Mouse (Mus musculus): Measurements from ENCODE around the gene Psmc3ip. TPM values are rescaled to one million over a fixed set of nuclear protein-coding genes. Genes with fewer than 3 reads are reported as not detected.

Gene Psmc3ip
- polyA plus RNA-seq, 1 experiment from 2014 or later: 9.8 TPM

DNA sequence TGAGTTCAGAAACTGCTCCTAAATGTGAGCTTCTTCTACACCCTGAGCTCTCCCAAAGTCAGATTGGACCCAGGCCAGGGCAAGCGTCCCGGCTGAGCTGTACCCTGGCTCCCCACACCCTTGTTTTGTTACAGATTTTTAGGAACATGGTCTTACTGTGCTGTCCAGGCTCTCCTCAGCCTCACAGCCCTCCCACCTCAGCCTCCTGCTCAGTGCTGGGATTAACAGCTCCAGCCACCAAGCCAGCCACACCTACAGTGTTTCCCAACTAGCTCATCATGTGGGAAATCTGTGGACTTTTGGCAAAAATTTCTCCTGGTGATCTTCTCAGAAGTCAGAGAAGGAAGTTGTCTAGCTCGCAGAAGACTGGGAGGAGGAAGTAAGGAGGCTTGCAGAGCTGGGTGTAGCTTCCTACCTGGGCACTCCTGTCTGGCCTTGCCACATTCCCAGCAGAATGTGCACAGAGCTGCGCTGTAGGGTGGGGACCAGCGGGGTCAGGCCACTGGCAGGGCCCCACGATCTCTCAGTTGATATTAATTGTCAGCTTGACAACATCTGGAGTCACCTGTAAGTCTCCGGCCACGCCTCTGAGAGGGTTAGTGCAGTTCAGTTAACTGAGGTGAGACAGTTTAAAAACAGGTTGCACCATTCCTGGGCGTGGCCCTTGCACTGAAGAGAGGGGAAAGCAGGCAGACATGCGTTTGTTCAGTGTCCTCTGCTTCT, 42.3 kb downstream of the Psmc3ip start:
- Histone ChIP-seq H3K9ac (replicated peaks; ENCODE audit: low read depth) (no peak overlapping the region), H3K27me3 (replicated peaks; ENCODE audit: insufficient read depth, low read length) (no peaks in the 10 kb centered on the region), H3K4me1 (ENCODE audit: insufficient read depth, low read depth, low read length) (peaks cover 18% of the 10 kb centered on the region; the same call in 1 of the 2 replicates), H3K9me3 (ENCODE audit: low read length) (no peaks in the 10 kb centered on the region), H3K4me3 (ENCODE audit: low read depth, low read length) (no peak overlapping the region), H3K27ac (ENCODE audit: low read length) (peak overlapping the region; percentile 74), H3K4me2 (replicated peaks; ENCODE audit: low read depth, low read length) (no peak overlapping the region; the same call in 1 of the 2 replicates), H3K36me3 (ENCODE audit: insufficient read depth, low read length) (peaks cover 34% of the 10 kb centered on the region; the same call in 1 of the 2 replicates)
- TF ChIP-seq EP300 (IDR thresholded peaks at IDR 0.05) (no peak), CTCF (IDR thresholded peaks at IDR 0.05) (no peak)
- 56% methylated on average over 10 of the region's 10 CpGs for WGBS
- ATAC-seq: peak; percentile 14; the same call in 1 of the 2 replicates
- peak; percentile 62 for DNase-seq (ENCODE audit: low spot score)

DNA sequence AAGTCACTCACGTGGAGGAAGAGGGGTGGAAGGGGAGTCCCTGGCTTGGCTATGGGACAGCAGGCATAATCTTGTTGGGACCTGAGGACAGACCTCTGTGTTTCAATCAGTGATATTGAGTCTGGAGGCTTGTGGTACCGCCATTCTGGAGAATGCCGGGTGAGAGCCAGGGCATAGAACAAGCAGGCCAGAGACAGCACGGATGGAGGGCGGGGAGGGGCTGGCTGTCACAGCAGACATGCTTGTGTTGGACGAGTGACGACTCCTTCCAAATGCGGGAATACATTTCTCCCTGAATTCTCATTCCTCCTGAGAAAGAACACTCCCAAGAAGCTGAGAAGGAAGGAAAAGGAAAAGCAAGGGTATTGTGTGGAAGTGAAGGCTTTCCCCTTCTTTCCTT, 43.6 kb downstream of the Psmc3ip start:
- DNase-seq (ENCODE audit: low spot score) (no peak), ATAC-seq (no peak)
- H3K36me3 ChIP-seq (ENCODE audit: insufficient read depth, low read length): peaks cover 46% of the 10 kb centered on the region

DNA sequence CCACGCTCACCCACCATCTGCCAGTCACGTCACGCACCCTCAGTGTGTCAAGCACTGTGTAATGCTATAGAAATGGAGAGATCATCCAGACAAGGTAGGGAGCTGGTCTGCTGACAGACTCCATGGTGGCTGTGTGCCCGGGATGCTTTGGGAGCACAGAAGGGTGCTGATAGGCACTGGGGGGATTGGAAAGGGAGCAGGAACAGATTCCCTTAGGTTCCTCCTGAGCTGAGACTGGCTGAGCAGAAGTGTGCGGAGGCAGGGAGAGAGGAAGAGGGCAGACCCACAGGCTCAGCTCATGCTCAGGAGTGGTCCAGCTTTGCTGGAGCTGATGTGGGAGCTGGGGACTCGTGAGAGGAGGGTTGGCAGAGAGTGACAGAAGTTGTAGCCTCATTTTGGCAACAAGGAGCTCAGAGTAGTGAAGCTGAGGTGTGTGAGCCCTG, 44.2 kb downstream of the Psmc3ip start:
- WGBS: 89% methylated on average over 6 of the region's 6 CpGs
- Histone ChIP-seq H3K9ac (replicated peaks; ENCODE audit: low read depth) (no peak overlapping the region), H3K4me3 (ENCODE audit: low read depth, low read length) (no peak overlapping the region), H3K4me2 (replicated peaks; ENCODE audit: low read depth, low read length) (no peak overlapping the region), H3K4me1 (ENCODE audit: insufficient read depth, low read depth, low read length) (peaks cover 12% of the 10 kb centered on the region; the same call in 1 of the 2 replicates), H3K27me3 (replicated peaks; ENCODE audit: insufficient read depth, low read length) (no peaks in the 10 kb centered on the region), H3K36me3 (ENCODE audit: insufficient read depth, low read length) (peaks cover 52% of the 10 kb centered on the region), H3K27ac (ENCODE audit: low read length) (no peak overlapping the region), H3K9me3 (ENCODE audit: low read length) (no peaks in the 10 kb centered on the region)
- DNase-seq (ENCODE audit: low spot score): no peak
- TF ChIP-seq EP300 (IDR thresholded peaks at IDR 0.05): no peak
- TF ChIP-seq CTCF (IDR thresholded peaks at IDR 0.05): no peak
- ATAC-seq: no peak

More for the DNA sequence above, 43.6 kb downstream of the Psmc3ip start:
- no peaks in the 10 kb centered on the region for H3K27me3 ChIP-seq (replicated peaks; ENCODE audit: insufficient read depth, low read length)
- 78% methylated on average over 8 of the region's 8 CpGs for WGBS
- no peak overlapping the region for H3K9ac ChIP-seq (replicated peaks; ENCODE audit: low read depth)
- no peak overlapping the region for H3K4me3 ChIP-seq (ENCODE audit: low read depth, low read length)
- H3K27ac ChIP-seq (ENCODE audit: low read length): peak overlapping the region; percentile 74; the same call in 1 of the 2 replicates
- TF ChIP-seq EP300 (IDR thresholded peaks at IDR 0.05) (no peak), CTCF (IDR thresholded peaks at IDR 0.05) (no peak)
- peaks cover 12% of the 10 kb centered on the region; the same call in 1 of the 2 replicates for H3K4me1 ChIP-seq (ENCODE audit: insufficient read depth, low read depth, low read length)
- H3K9me3 ChIP-seq (ENCODE audit: low read length): no peaks in the 10 kb centered on the region
- H3K4me2 ChIP-seq (replicated peaks; ENCODE audit: low read depth, low read length): no peak overlapping the region

- WGBS: 91% methylated on average over 9 of the region's 9 CpGs
- Histone ChIP-seq H3K27ac (ENCODE audit: low read length) (no peak overlapping the region), H3K9ac (replicated peaks; ENCODE audit: low read depth) (no peak overlapping the region), H3K4me2 (replicated peaks; ENCODE audit: low read depth, low read length) (no peak overlapping the region), H3K36me3 (ENCODE audit: insufficient read depth, low read length) (peaks cover 56% of the 10 kb centered on the region), H3K4me1 (ENCODE audit: insufficient read depth, low read depth, low read length) (peaks cover 10% of the 10 kb centered on the region; the same call in 1 of the 2 replicates), H3K4me3 (ENCODE audit: low read depth, low read length) (no peak overlapping the region), H3K9me3 (ENCODE audit: low read length) (no peaks in the 10 kb centered on the region), H3K27me3 (replicated peaks; ENCODE audit: insufficient read depth, low read length) (no peaks in the 10 kb centered on the region)
- ATAC-seq: no peak
- no peak for DNase-seq (ENCODE audit: low spot score)
- TF ChIP-seq EP300 (IDR thresholded peaks at IDR 0.05): no peak
- TF ChIP-seq CTCF (IDR thresholded peaks at IDR 0.05): no peak
These were observed 44.9 kb downstream of the Psmc3ip start for GRCm38 (mm10) chr11:101050359-101050758.

DNA sequence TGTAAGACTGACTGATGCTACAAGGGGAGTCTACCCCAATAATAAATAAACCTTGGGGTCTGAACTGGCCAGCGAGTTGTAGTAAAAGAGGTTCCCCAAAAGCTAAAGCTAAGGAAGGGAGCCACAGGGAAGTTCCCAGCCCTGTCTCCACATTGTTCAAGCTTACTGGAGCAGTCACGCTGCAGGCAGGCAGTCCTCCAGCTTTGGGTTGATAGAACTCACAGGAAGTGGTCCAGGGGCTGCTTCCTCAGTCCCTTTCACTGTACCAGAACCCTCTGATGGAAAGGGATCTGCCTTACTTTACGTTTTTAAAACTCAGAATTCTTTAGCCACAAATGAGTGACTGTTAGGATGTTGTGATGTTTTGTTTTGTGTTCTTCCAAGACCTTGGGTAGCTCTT, 47.7 kb downstream of the Psmc3ip start:
- ATAC-seq: no peak
- Histone ChIP-seq H3K9me3 (ENCODE audit: low read length) (no peaks in the 10 kb centered on the region), H3K4me3 (ENCODE audit: low read depth, low read length) (no peak overlapping the region), H3K27ac (ENCODE audit: low read length) (no peak overlapping the region), H3K9ac (replicated peaks; ENCODE audit: low read depth) (no peak overlapping the region), H3K4me2 (replicated peaks; ENCODE audit: low read depth, low read length) (no peak overlapping the region), H3K27me3 (replicated peaks; ENCODE audit: insufficient read depth, low read length) (no peaks in the 10 kb centered on the region), H3K4me1 (ENCODE audit: insufficient read depth, low read depth, low read length) (0 out of 2 replicates have a peak, but pooled peaks cover 2% of the 10 kb centered on the region), H3K36me3 (ENCODE audit: insufficient read depth, low read length) (peaks cover 79% of the 10 kb centered on the region)
- no peak for TF ChIP-seq CTCF (IDR thresholded peaks at IDR 0.05)
- TF ChIP-seq EP300 (IDR thresholded peaks at IDR 0.05): no peak
- 86% methylated on average over 3 of the region's 3 CpGs for WGBS
- DNase-seq (ENCODE audit: low spot score): no peak

GRCm38 (mm10) chr11:101046440-101046839, 48.8 kb downstream of the Psmc3ip start:
- no peak overlapping the region for H3K27ac ChIP-seq (ENCODE audit: low read length)
- TF ChIP-seq EP300 (IDR thresholded peaks at IDR 0.05) (no peak), CTCF (IDR thresholded peaks at IDR 0.05) (no peak)
- H3K4me3 ChIP-seq (ENCODE audit: low read depth, low read length): no peak overlapping the region
- no peaks in the 10 kb centered on the region for H3K9me3 ChIP-seq (ENCODE audit: low read length)
- no peaks in the 10 kb centered on the region for H3K27me3 ChIP-seq (replicated peaks; ENCODE audit: insufficient read depth, low read length)
- no peak for ATAC-seq
- 53% methylated on average over 9 of the region's 9 CpGs for WGBS
- H3K4me2 ChIP-seq (replicated peaks; ENCODE audit: low read depth, low read length): no peak overlapping the region
- H3K4me1 ChIP-seq (ENCODE audit: insufficient read depth, low read depth, low read length): no peaks in the 10 kb centered on the region
- no peak overlapping the region for H3K9ac ChIP-seq (replicated peaks; ENCODE audit: low read depth)
- peaks cover 84% of the 10 kb centered on the region for H3K36me3 ChIP-seq (ENCODE audit: insufficient read depth, low read length)
- DNase-seq (ENCODE audit: low spot score): no peak

Data from lung, postnatal 0 days (tissue).